Mouse (Mus musculus): ENCODE measurements around the gene Vps35.

Gene Vps35

DNA sequence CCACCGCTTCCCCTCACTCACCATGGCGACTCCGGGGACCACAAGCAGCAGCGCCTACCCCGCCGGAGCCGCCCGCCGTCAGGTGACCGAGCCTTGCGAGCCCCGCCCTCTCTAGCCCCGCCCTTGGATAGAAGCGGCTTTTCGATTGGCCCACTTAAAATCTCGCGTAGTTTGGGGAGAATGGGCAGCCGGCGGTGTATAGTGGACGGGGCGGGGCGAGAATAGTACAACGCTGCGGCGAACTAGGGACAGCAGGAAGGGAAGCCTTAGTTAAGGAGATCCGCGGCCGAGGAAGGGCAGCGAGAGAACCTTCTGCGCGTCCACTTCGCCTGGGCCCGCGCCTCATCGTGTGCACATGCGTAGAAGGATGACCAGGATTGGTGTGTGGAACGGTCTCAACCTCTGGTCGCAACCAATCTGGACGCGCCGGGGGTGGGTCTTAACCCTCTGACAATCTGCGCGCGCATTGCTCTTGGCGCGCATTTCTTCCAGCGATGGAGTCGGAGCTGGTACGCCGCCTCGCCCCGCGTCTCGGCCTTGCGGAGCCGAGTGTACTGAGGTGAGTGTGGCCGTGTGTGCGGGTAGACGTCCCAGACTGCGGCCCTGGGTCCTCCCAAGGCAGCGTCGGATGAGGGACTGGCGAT, at the start of gene Vps35, which contains the start of gene Orc6:
Gene Vps35, minus strand, starts transcription at position 369 of the 644 bp plus-strand sequence.
Gene Orc6, plus strand, starts transcription at position 199 of the 644 bp plus-strand sequence.
- no peak for TF ChIP-seq NANOG (IDR thresholded peaks at IDR 0.05; ENCODE audit: borderline replicate concordance, low read length)
- TF ChIP-seq CTCF (conservative IDR thresholded peaks at IDR 0.05; ENCODE audit: low read length): no peak
- no peak for TF ChIP-seq POU5F1 (IDR thresholded peaks at IDR 0.05; ENCODE audit: borderline replicate concordance, low read length)
- H3K27me3 ChIP-seq (ENCODE audit: insufficient read depth, low read length): no peaks in the 10 kb centered on the region
- H3K36me3 ChIP-seq (ENCODE audit: insufficient read depth, low read length): peaks cover 38% of the 10 kb centered on the region
- peaks cover 21% of the 10 kb centered on the region for H3K4me1 ChIP-seq (replicated peaks; ENCODE audit: low read depth, low read length)
- no peaks in the 10 kb centered on the region for H3K9me3 ChIP-seq (ENCODE audit: low read length)
- peak within 1 kb of the TSS; percentile 99 for H3K4me3 ChIP-seq (replicated peaks; ENCODE audit: low read length)

DNA sequence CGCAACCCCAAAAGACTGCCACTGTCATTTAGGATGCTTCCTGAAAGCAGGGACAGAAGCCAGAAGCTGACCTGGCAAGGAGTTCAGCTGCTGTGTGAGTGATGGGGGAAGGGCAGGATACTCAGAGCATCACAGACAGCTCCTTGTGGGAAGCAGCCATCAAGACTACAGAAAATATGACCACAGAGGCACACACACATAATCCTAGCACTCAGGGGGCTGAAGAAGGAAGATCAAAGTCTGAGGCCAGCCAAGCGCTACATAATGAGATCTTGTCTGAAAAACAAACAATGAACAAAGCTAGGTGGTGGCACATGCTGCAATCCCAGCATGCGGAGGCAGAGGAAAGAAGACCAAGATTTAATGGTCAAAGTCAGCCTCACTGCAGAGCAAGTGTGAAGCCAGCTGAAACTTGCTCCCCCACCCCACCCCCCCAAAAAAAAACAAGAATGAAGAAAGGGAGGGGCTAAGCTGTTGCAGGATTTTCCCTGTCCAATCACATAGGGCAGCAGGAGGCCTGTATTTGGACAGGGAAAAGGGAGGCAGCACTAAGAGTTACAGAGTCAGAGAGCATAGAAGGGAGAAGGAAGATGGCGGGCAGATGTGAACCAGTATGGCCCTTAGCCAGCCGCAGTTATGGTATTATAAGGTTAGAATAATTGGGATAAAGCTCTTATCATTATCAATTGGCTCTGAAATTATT, 40.4 kb upstream of the Vps35 start:
- Histone ChIP-seq H3K4me3 (replicated peaks; ENCODE audit: low read length) (no peak overlapping the region), H3K36me3 (ENCODE audit: insufficient read depth, low read length) (no peaks in the 10 kb centered on the region), H3K4me1 (replicated peaks; ENCODE audit: low read depth, low read length) (no peaks in the 10 kb centered on the region), H3K9me3 (ENCODE audit: low read length) (no peaks in the 10 kb centered on the region), H3K27me3 (ENCODE audit: insufficient read depth, low read length) (no peaks in the 10 kb centered on the region)
- no peak for TF ChIP-seq NANOG (IDR thresholded peaks at IDR 0.05; ENCODE audit: borderline replicate concordance, low read length)
- TF ChIP-seq POU5F1 (IDR thresholded peaks at IDR 0.05; ENCODE audit: borderline replicate concordance, low read length): no peak
- TF ChIP-seq CTCF (conservative IDR thresholded peaks at IDR 0.05; ENCODE audit: low read length): no peak

DNA sequence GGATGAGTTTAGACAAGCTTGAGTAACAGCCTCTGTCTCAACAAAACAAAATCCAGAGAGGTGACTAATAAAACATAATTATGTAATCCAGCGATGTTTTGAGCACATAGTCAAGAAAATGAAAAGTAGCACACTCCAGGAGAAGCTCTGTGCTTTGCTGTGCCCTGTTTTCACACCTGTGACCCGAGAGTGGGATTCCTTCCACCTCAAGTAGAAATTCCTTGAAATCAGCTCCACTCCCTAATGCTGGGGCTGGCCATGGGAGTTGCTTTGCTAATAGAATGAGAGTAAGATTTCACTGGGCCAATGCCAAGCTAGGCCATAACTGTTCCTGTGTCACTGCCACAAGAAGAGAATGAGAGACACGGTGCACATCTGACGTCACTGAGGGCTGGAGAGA, 38.1 kb upstream of the Vps35 start:
- Histone ChIP-seq H3K4me1 (replicated peaks; ENCODE audit: low read depth, low read length) (no peaks in the 10 kb centered on the region), H3K4me3 (replicated peaks; ENCODE audit: low read length) (no peak overlapping the region), H3K9me3 (ENCODE audit: low read length) (no peaks in the 10 kb centered on the region), H3K27me3 (ENCODE audit: insufficient read depth, low read length) (no peaks in the 10 kb centered on the region), H3K36me3 (ENCODE audit: insufficient read depth, low read length) (no peaks in the 10 kb centered on the region)
- TF ChIP-seq NANOG (IDR thresholded peaks at IDR 0.05; ENCODE audit: borderline replicate concordance, low read length) (no peak), CTCF (conservative IDR thresholded peaks at IDR 0.05; ENCODE audit: low read length) (no peak), POU5F1 (IDR thresholded peaks at IDR 0.05; ENCODE audit: borderline replicate concordance, low read length) (no peak)

DNA sequence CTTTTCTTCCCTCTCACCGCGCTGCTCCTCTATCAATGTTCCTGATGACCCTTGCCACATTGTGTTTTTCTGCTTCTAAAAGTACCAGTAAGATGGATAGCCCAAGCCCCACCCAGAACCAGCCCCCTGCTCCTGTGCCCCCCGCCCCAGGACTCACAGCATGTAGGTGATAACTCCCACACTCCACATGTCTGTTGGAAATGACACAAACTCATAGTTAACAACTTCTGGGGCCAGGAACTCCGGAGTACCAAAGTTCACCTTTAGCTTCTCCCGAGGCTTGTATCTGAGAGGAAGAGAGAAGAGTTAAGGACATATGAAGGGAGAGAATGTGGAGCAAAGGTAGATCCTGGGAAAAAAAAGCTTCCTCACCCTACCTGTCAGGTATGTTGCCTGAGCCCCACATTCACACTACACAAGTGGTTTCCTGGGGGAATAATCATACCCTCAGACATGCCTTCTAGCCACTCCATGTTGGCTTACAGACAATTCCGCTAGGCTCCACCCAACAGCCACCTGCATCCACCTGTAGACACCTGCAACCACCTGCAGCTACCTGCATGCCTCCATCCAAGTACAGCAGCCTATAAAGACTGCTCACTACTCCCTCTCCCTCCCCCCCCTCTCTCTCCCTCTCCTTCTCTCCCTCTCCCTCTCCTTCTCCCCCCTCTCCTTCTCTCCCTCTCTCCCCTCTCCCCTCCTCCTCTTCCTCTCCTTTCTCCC, 36.8 kb upstream of the Vps35 start:
- no peak overlapping the region for H3K4me3 ChIP-seq (replicated peaks; ENCODE audit: low read length)
- no peaks in the 10 kb centered on the region for H3K9me3 ChIP-seq (ENCODE audit: low read length)
- TF ChIP-seq POU5F1 (IDR thresholded peaks at IDR 0.05; ENCODE audit: borderline replicate concordance, low read length): no peak
- TF ChIP-seq NANOG (IDR thresholded peaks at IDR 0.05; ENCODE audit: borderline replicate concordance, low read length): no peak
- TF ChIP-seq CTCF (conservative IDR thresholded peaks at IDR 0.05; ENCODE audit: low read length): no peak

DNA sequence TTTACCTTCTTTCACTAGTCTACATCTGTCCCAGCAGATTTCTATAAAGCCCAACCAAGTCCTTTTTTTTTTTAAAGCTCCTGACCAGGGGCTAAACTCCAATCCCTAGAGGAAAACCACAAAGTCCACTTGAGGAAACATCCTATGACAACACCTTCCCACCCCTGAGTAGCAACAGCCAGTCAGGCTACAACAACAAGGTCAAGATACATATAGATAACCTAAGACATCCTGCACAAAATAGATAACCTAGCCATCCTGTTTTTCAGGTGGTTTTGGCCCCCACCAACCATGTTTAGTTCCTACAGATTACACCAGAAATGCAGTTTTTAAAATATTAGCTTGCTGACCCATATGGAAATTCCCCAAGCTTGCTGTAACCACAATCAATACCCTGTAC, 35.5 kb upstream of the Vps35 start:
- no peaks in the 10 kb centered on the region for H3K36me3 ChIP-seq (ENCODE audit: insufficient read depth, low read length)
- H3K9me3 ChIP-seq (ENCODE audit: low read length): no peaks in the 10 kb centered on the region
- no peak for TF ChIP-seq CTCF (conservative IDR thresholded peaks at IDR 0.05; ENCODE audit: low read length)
- TF ChIP-seq POU5F1 (IDR thresholded peaks at IDR 0.05; ENCODE audit: borderline replicate concordance, low read length): no peak
- TF ChIP-seq NANOG (IDR thresholded peaks at IDR 0.05; ENCODE audit: borderline replicate concordance, low read length): no peak
- no peak overlapping the region for H3K4me3 ChIP-seq (replicated peaks; ENCODE audit: low read length)
- no peaks in the 10 kb centered on the region for H3K4me1 ChIP-seq (replicated peaks; ENCODE audit: low read depth, low read length)
- H3K27me3 ChIP-seq (ENCODE audit: insufficient read depth, low read length): no peaks in the 10 kb centered on the region

More for the DNA sequence above, 36.8 kb upstream of the Vps35 start:
- H3K4me1 ChIP-seq (replicated peaks; ENCODE audit: low read depth, low read length): no peaks in the 10 kb centered on the region
- H3K36me3 ChIP-seq (ENCODE audit: insufficient read depth, low read length): no peaks in the 10 kb centered on the region
- H3K27me3 ChIP-seq (ENCODE audit: insufficient read depth, low read length): no peaks in the 10 kb centered on the region

DNA sequence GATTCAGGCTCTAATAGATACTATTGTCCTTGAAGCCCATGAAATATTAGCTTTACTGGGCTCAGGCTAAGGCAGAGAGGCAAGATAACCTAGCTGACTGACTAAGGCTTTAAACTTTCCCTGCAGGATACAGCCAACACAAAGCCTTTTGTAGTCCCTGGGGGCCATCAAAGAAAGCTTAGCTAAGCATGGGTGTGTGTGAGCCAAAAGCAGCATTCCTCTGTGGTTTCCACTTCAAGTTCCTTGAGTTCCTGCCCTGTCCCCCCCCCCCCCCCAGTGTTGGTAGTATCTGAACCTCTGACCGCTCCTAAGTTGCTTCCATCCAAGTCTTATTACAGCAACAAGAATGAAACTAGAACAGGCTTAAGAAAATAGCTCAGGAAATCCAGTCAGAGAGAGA, 29.9 kb upstream of the Vps35 start:
- no peak overlapping the region for H3K4me3 ChIP-seq (replicated peaks; ENCODE audit: low read length)
- TF ChIP-seq CTCF (conservative IDR thresholded peaks at IDR 0.05; ENCODE audit: low read length): no peak
- TF ChIP-seq NANOG (IDR thresholded peaks at IDR 0.05; ENCODE audit: borderline replicate concordance, low read length): no peak
- no peak for TF ChIP-seq POU5F1 (IDR thresholded peaks at IDR 0.05; ENCODE audit: borderline replicate concordance, low read length)
- H3K27me3 ChIP-seq (ENCODE audit: insufficient read depth, low read length): no peaks in the 10 kb centered on the region
- H3K36me3 ChIP-seq (ENCODE audit: insufficient read depth, low read length): no peaks in the 10 kb centered on the region
- no peaks in the 10 kb centered on the region for H3K9me3 ChIP-seq (ENCODE audit: low read length)
- no peaks in the 10 kb centered on the region for H3K4me1 ChIP-seq (replicated peaks; ENCODE audit: low read depth, low read length)

DNA sequence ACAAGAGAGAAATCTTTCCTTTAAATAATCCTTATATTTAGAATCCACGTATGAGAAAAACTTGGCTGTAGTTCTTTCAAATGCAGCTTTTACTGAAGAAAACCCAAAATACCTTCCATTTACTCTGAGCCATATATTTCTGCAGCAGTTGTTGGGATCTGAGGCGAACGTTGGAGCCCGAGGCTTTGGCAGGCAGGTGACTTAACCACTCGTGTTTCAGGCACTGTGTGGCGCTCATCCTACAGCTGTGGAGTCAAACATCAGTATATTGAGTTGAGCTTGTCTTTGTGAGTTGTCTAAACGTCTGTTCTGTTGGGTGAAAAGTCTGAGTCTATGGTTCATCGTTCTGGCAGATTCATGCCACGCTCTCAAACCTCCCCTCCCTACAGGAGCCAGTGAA, 27.4 kb upstream of the Vps35 start:
- Histone ChIP-seq H3K4me3 (replicated peaks; ENCODE audit: low read length) (no peak overlapping the region), H3K4me1 (replicated peaks; ENCODE audit: low read depth, low read length) (peaks cover 6% of the 10 kb centered on the region), H3K36me3 (ENCODE audit: insufficient read depth, low read length) (no peaks in the 10 kb centered on the region), H3K27me3 (ENCODE audit: insufficient read depth, low read length) (peaks cover 3% of the 10 kb centered on the region; the same call in 1 of the 2 replicates), H3K9me3 (ENCODE audit: low read length) (no peaks in the 10 kb centered on the region)
- TF ChIP-seq CTCF (conservative IDR thresholded peaks at IDR 0.05; ENCODE audit: low read length): no peak
- TF ChIP-seq POU5F1 (IDR thresholded peaks at IDR 0.05; ENCODE audit: borderline replicate concordance, low read length): no peak
- TF ChIP-seq NANOG (IDR thresholded peaks at IDR 0.05; ENCODE audit: borderline replicate concordance, low read length): no peak

DNA sequence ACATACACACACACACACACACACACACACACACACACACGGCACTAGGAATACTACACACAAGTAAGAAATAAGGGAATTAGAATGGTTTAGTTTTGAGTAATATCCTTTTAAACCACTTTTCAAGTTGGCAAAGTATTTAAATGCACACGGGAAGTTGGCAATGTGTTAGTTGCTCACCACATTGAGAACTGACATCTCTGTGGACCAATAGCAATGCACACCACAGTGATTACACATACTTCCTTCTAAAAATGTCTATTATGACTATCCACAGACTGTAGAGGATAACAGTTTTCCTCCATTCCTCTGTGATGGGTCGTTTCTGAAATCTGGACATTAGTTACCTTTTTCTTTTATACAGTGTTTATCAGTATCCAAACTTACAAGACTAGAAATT, 23.5 kb upstream of the Vps35 start:
- H3K27me3 ChIP-seq (ENCODE audit: insufficient read depth, low read length): peaks cover 6% of the 10 kb centered on the region
- no peaks in the 10 kb centered on the region for H3K9me3 ChIP-seq (ENCODE audit: low read length)
- peaks cover 10% of the 10 kb centered on the region for H3K4me1 ChIP-seq (replicated peaks; ENCODE audit: low read depth, low read length)
- TF ChIP-seq NANOG (IDR thresholded peaks at IDR 0.05; ENCODE audit: borderline replicate concordance, low read length) (no peak), POU5F1 (IDR thresholded peaks at IDR 0.05; ENCODE audit: borderline replicate concordance, low read length) (no peak), CTCF (conservative IDR thresholded peaks at IDR 0.05; ENCODE audit: low read length) (no peak)
- H3K4me3 ChIP-seq (replicated peaks; ENCODE audit: low read length): no peak overlapping the region
- no peaks in the 10 kb centered on the region for H3K36me3 ChIP-seq (ENCODE audit: insufficient read depth, low read length)

Measured in E14TG2a.4 (cell line).